Mouse (Mus musculus): ENCODE results near the gene Gfi1b. TPM values are rescaled to one million over a fixed set of nuclear protein-coding genes. Genes with fewer than 3 reads are reported as not detected.

Gene Gfi1b
- polyA plus RNA-seq (2017; shearing (Covaris generic)): not detected

DNA sequence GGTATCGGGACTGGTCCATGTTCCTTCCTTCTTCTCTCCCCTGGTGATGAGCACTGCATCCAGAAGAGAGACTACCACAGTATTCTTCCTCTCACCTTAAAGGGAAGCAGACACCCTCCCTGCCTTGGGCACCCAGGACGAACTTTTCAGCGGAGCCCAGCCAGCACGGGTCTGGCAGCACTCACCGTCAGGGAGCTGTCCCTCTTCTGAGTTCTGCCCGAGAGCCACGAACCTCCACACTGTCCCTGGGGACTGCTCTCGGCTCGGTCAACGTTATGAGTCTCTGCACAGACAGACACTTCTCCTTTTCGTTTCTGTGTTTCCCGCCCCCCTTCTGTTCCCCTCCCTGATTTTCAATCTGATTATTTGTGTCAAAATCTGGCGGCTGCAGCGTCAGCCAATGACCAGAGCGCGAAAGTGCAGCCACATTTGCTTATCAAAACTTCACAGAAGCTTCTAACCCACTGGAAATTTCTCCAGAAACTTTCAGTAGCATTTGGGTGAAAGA is at the start of gene Gfi1b:
Gene Gfi1b, minus strand, starts transcription at position 319 of the 508 bp plus-strand sequence.
- ATAC-seq: no peak

DNA sequence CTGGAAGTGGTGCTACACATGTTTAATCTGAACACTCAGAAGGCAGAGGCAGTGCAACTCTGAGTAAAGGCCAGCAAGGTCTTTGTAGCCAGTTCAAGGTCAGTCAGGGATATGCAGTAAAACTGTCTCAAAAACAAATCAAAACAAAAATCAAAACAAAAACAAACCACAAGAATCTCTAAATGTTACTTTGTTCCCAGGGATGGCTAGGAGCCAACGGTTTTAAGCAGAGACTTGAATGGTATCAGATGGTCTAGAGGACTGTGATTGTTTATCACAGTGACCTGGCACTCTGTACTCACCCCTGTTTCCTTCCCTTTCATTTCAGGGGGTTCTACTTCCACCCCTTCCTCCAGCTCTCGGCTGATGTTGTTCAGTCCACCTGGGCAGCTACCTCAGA is 49.7 kb upstream of the Gfi1b start:
- ATAC-seq: no peak

DNA sequence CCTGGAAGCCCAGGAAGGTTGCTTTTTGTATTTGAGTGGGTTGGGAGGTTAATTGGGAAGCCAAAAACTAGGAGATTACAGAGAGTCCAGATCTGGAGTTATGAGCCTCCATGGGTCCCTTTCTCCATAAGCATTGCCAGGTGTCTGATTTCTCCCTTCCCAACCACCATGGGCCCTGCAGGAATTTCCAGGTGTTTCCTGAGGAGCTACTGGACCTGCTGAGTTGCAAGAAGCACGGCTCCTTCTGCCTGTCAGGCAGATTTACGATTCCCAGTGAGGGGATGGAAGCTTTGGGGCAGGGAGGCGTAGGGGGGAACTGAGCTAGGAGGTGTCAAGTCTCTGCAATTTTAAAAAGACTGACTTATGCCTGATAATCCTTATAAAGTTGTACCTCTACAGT is 44.0 kb upstream of the Gfi1b start:
- no peak for ATAC-seq

DNA sequence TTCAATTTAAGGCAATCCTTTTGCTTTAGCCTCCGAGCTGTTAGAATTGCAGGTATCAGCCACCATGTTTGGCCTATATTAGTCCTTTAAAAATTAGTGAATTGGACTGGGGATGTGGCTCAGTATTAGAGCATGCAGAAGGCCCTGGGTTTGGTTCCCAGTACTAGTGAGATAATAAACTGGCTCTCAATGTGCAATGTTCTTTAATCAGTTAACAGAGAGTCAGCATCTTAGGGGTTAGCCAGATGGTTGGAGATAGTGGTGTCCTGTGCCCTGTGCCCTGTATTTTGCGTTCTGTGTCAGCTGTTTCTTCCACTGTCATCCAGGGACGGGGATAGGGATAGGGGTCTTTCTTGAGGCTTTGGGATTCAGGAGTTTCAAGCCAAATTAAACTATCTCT is 41.1 kb upstream of the Gfi1b start:
- no peak for ATAC-seq

DNA sequence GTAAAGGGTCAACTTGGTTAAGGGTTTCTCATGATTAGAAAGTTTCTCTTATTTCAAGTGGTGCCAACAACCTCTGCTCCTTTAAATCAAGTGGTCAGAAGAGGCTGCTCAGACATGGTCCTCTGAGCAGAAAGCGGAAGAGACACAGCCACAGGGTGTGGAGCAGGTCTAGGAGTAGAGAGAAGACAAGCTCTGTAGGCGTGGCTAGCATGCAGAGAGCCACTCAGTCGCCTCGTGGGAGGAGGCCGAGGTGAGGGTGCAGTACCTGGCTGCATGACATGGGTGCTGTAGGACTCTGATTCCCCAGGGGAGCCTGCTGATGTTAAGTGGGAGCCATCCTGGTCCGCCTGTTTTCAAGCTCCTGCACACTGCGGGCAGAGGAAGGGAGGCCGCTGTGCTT is 34.4 kb upstream of the Gfi1b start:
- ATAC-seq: no peak

DNA sequence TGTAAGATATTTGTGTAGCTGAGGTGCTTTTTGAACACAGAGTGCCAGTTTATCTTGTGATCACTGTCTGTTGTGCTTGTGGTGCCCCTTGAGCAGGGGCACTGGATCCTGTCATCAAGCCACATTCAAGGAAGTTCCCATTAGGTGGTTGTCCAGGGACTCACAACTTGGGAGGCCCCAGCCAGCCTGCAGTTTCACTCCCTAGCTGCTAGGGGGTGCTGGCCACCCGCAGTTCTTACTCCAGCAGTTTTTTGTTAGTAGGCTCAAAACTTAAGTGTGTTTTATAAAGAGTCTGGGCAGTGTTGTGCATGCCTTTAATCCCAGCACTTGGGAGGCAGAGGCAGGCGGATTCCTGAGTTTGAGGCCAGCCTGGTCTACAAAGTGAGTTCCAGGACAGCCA is 32.5 kb upstream of the Gfi1b start:
- no peak for ATAC-seq

DNA sequence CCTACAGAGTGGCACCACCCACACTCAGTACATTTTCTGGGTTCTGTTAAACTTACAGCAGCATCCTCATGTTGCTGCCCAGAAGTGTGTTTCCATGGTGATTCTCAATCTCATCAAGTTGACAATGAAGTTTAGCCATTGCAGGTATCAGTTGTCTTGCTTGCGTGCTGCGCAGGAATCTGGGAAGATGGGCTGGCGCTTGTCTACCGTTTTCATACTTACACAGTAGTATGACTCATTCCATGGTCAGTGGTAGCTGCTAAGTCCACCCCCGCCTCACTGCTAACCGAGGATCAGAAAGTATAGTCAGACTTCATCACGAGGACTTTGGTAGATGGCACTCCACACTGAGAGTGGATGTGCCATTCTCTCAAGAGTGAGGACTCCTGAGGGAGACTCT is 31.6 kb upstream of the Gfi1b start:
- ATAC-seq: no peak

DNA sequence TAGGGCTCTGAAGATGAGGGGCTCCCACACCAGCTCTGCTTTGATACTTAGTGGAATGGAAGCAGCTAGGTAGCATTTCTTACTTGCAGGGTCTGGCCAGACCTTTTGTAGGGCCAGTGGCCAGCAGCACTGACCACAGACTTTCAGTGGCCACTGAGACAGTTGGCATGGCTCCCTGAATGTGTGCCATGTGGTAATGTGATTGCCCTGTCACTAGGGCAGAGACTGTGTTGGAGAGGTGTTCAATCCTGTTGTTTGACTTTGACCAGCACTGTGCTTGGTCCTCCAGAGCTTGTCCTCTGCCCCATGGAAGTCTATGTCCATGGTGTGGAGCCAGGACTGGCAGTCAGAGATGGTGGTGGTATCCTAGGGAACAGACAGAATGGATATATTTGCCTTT is 28.7 kb upstream of the Gfi1b start:
- no peak for ATAC-seq

DNA sequence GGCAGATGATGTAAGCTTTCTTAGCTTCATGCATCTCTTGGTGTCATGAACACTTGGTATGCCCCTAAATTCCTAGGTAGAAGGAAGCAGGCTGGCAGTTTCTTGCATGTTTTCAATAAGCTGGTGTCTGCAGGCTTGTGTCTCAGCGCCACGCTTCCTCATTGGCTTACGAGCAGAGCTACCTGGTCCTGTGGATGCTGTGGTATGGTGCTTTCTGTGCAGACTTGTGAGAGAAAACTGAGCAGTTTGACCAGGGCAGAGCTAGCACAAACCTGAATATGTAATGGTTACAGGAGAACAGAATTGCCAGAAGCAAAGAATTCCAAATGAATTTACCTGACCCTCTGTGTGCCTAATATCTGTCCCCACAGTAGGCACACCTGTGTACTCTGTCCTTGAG is 21.3 kb upstream of the Gfi1b start:
- ATAC-seq: no peak

DNA sequence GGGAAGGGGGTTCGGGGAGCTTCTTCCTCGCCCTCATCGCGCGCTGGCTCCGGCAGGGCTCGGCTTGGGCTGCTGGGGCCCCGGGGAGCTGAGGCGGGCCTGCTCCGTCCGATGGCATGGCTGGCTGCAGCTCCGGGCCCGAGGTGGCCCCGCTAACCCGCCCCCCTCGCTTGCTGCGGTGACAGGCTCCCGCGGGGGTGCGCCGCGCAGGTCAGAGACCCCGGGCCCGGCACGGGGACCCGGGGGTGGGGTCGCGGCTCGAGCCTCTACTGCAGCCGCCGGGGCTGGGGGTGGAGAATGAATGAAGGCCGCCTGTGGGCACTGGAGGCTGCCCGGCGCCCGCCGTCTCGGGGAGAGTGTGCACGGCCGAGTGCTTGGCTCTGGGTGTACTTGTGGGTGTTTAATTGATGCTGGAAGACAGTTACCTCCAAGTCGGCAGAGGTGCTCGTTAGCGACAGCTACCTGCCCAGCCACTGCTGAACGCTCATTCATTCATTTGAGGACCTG is 19.7 kb upstream of the Gfi1b start:
- no peak for ATAC-seq

DNA sequence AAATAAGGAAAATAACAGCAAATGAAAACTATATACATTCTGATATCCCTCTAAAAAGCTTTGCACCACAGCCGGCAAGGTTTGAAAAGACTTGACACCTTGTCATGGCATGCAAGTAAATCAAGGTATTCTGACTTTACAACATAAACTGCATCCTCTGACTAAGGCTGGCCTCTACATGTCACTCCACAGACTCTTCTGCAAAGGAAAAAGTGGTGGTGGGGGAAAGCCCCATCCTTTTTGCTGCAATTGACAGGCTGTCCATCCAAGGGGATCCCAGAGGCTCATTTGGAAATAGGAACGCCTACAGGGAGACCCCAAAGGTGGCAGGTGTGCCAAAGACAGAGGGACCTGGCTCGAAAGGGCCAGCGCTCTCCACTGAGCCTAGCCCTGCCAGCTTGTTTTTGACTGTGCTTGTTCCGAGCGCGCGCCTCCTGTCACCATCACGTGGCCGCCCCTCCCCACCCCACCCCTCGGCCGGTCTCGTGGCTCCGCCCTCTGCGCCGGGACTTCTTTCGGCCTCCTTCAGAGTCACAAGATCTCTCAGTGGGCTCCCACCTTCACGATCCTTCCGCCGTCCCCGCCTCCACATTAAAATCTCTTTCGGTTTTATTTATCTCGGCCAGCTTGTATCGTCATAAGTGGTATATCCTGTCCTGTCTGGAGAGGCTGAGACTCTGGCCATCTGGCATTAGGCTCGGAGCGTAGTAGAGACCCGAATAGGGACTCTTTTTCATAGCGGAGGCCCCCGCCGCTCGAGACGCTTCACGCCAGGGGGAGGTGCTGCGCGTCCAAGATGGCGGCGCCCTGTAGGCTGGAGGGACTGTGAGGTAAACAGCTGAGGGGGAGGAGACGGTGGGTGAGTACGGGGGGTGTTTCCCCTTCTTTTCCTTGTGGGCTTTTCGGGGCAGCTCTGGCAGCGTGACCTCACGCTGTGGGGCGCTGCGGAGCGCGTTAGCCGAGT is 19.0 kb upstream of the Gfi1b start, which contains the start of gene Tsc1:
Gene Tsc1, plus strand, starts transcription at position 768 of the 964 bp plus-strand sequence.
- ATAC-seq: peak; percentile 88

DNA sequence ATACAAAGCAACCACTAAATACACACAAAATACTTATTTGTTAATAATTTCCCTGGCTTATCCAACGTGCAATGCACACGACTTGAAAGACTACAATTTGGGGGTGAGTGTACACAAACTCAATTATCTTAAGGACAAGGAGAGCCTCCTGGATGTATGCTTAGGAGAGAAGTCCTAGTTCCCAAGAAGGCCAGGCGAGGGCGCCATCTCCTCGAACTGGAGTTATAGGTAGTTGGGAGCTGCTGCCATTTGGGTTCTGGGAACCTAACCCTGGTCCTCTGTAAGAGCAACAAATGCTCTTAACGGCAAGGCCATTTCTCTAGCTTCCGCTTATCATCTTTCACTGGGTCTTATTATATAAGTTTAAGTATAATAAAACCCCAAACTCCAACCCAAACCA is 18.0 kb upstream of the Gfi1b start:
- no peak for ATAC-seq

DNA sequence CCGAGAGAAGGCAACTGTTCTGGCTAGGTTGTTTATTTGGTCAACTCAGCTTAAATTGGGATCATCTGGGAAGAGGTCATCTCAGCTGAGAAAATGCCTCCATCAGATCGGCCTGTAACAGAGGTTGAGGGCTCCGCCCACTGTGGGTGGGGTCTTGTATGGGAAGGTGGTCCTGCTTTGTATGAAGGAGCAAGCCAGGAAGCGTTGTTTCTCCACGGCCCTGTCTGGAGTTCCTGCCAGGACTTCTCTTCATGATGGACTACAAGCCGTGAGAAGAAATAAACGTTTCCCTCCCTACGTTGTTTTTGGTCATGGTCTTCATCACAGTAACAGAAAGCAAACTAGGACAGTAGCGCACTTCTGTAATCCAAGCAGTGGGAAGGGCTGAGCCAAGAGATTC is 17.1 kb upstream of the Gfi1b start:
- no peak for ATAC-seq

DNA sequence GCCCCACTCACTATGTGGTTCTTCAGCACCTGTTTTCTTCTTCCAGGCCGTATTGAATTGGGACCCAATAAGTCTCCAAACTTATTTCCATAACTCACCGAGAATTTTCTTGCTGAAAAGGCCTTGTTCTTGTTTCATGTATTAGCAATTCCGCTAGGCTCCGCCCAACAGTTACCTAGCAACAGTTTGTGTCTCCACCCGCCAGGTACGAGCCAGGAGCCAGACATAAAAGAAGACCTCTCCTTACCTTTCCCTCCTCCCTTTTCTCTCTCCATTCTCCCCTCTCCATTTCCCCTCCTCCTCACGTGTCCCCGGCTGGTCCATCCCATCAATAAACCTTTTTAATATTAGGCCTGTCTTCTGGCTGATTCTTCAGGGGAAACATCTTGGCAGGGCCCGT is 16.6 kb upstream of the Gfi1b start:
- no peak for ATAC-seq

DNA sequence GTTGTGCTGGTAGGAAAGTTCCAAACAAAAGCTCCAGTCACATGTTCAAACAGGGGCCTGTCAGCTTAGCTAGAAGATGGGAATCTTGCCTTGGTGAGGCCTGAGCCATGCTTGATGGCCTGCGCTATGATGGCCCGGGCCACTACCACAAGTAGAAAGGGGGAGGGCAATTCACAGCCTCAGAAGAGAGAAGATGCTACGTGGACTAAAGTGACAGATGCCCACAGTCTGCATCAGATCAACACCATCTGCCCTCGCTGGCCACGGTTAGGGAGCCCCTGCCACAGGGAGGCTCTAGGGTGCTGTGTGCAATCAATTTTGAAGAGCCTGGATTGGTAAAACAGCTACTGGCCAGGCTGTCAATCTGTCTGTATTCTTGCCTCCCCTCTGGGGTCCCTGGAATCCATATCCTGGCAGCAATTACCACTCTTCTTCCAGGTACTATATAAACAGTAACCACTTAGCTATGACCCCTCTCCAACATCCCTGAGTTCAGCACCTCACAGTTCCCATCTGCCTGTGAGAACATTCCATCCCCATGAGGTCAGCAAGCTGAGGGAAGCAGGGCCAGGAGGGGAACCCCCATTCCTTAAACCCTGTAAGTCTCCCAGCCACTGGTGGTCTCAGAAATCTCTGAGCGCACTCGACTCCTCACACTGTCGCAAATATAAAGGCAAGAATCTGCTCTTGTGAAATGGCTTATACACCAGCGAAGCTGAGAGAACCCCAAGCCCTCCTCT is 15.5 kb upstream of the Gfi1b start:
- ATAC-seq: no peak

DNA sequence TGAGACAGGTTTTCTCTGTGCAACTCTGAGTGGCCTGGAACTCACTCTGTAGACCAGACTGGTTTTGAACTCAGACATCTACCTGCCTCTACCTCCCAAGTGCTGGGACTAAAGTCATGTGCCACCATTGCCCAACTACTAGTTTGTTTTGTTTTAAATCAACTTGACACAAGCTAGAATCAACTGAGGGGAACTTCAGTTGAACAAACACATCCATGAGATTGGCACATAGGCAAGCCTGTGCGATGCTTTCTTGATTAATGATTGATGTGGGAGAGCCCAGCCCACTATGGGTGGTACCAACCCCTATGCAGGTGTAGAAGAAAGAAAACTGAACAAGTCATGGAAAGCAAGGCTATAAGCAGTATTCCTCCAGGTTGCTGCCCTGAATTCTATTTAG is 13.4 kb upstream of the Gfi1b start:
- ATAC-seq: no peak

DNA sequence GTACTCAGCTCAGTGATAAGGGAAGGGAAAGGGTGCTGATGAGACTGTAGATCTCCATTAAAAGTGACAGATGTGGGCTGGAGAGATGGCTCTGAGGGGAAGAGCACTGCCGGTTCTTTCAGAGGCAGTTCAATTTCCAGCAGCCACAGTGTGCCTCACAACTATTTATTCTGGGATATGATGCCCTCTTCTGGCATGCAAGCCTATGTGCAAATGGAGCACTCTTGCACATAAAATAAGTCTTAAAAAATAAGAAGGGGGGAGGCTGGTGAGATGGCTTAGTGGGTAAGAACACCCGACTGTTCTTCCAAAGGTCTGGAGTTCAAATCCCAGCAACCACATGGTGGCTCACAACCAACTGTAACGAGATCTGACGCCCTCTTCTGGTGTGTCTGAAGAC is 11.4 kb upstream of the Gfi1b start:
- no peak for ATAC-seq

DNA sequence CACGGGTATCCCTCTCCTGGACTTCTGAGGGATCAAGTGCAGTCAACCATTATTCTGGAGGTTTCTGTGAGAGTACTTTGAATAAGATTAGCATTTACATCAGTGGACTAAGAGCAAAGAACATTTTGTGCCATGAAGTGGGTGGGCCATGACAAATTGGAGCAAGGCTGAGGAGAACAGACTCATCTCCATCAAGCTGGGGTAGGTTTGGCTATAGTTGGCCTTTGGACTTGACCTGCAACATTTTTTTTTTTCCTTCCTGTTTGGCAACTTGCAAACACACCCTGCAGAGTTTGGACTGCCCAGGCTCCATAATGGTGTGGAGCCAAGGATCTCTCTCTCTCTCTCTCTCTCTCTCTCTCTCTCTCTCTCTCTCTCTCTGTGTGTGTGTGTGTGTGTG is 10.8 kb upstream of the Gfi1b start:
- ATAC-seq: no peak

DNA sequence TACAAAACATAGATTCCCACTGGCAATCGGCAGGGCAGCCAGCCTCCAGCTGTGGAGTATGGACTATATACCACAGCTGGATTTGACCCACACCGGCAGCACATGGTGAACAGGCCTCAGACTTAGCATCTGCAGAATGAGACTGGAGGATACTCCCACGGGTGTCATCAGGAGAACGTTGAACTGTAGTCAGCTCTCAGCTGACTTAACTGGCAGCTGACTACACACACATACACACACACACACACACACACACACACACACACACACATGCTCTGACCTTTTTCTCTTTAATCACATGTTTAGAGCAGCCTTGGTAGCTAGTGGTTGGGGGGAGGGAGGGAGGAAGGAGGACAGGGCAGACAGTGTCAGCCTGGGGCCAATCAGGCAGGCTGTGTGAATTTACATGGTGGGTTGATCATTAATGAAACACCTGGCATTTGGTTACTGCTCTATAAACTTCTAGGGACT is 8.2 kb upstream of the Gfi1b start:
- ATAC-seq: no peak

DNA sequence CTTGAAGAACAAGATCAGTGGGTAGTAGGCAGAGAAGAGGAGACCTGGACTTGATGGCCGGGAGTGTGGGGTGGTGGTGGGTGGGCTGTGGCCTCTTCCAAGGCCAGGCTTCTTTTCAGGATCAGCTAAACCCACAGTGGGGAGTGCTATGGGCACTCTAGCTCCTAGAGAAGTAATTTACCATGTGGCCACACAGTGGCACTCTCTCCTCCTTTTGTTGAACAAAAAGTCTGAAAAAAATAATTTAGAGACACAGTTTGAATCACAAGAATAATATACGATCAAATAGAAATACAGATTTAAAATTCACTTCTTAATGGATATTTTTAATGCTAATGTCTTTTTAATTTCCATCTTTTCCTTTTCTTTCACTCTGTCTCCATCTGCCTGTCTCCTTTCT is 6.3 kb upstream of the Gfi1b start:
- no peak for ATAC-seq

DNA sequence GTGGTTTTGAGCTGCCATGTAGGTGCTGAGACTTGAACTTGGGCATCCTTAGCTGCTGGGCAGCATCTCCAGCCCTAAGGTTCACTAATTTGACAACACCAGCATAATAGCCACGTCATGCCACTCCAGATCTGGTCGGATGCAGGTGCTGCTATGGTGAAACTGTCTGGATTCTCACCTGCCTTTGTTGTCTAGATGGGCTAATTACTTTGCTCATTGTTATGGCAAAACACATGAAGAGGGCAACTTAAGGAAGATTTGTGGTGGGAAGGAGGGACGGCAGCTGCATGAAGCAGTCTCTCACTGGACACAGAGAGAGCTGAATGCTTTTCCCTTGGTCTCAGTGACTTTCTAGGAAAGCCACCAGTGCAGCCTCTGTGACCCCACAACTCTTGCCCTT is 4.3 kb upstream of the Gfi1b start:
- ATAC-seq: no peak

DNA sequence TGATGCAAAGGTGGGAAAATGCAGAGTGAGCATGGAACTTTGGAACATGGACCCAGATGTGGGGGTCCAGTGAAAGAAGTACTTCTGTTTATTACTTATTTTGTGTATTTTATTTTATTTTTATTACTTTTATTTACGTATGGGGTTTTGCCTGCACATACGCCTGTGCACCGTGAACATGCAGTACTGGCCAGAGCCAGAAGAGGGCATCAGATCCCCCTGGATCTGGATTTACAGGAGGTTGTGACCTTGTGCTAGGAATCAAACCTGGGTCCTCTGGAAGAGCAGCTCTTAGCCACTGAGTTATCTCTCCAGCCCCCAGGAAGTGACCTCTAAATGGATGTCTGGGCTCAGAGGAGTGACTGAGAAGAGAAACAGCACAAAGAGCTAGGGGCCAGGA is 3.1 kb upstream of the Gfi1b start:
- no peak for ATAC-seq

DNA sequence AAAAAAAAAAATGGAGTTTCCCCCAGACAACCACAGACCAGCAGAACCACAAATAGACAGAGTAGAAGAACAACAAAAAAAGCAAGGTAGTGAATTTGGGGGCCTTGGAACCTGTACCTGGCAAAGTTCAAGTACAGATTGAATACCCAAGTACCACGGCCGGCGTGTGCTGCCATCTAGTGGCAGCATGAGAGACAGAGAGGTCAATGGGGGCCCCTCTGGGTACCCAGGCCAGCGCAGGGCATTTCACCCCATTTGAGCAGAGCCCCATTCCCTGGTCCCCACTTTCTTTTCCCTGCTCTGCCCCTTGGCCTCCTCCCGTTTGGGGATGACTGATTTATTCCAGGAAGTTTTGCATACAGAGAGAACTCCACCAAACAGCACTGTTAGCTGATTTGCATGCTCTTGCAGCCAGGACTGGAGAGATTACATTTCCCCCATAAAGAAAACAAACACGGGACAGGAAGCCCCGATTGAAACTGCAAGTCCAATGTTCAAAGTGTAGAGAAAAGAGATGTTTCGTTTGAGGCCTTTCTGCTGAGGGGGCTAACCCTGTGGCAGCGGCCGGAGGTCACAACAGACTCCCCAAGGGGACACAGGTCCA is 841 bp upstream of the Gfi1b start:
- no peak for ATAC-seq

All from inflammation-experienced regulatory T-cells, adult 6 months (primary cell).